Comparison of ENCODE assay signal across 23 mouse cellular contexts in genomic region chr5:86745715-86746114, GRCm38 (mm10). TPM values are rescaled to one million over a fixed set of nuclear protein-coding genes. Genes with fewer than 3 reads are reported as not detected.
DNase-seq lines count a peak whose midpoint lies in the region; ATAC-seq and TF ChIP-seq lines count a peak whose summit lies in the region.
"Had no signal": no experiment of that assay in that cellular context is flagged by ENCODE, and none has a peak within 500 bp of the region (broad histone marks: within the 10 kb centered on the region; RNA-seq: fewer than 3 reads in every experiment).

Tmprss11e (minus strand) TSS chr5:86745815.

- no peak for DNase-seq in Patski (ENCODE audit: low read depth, low spot score)
- DNase-seq in adrenal gland, adult 8-10 months: no peak
- DNase-seq: adrenal gland, adult 2 months; adrenal gland, postnatal 10 days; adrenal gland, postnatal 14 days; adrenal gland, postnatal 25 days; adrenal gland, postnatal 36 days; B cell, adult 2 months; cerebellum, adult 11 months; cerebellum, adult 11-12 months; cerebellum, adult 18-20 months; cerebellum, adult 2 months; cerebellum, adult 8-10 months; cerebellum, adult 9-10 months had no signal

- CTCF ChIA-PET in Patski (lab: Charles Lee): interaction anchor here (1.9 kb wide), 1 partner anchor 9 kb away, joined by 5 read pairs; no protein-coding TSS in a partner anchor

- TF ChIP-seq CTCF in Patski (IDR thresholded peaks at IDR 0.05): no peak

- peaks cover 18% of the 10 kb centered on the region for H3K27me3 ChIP-seq in Patski
- H3K27me3 ChIP-seq: CH12.LX had no signal

- POLR2A ChIA-PET in Patski (lab: Charles Lee): interaction anchor here (0.6 kb wide), 1 partner anchor 31 kb away, joined by 4 read pairs; no protein-coding TSS in a partner anchor

- in situ Hi-C loops in Patski (cut with MboI; ENCODE audit: low pct_unique_long_range_greater_than_20kb): no loop called here

- ATAC-seq in Patski: peak; percentile 7
- ATAC-seq: activated CD4-positive, CD25-positive, alpha-beta regulatory T cell, adult 4 months; CD4-positive, CD25-positive, alpha-beta regulatory T cell, adult 4 months had no signal

RNA-seq across cellular contexts. Expression of gene Tmprss11e, which starts in this region (rescaled TPM):
- polyA plus RNA-seq in Patski (2021): 0.03 TPM
- total RNA-seq in adrenal gland, adult 8-10 months (2022): not detected
- total RNA-seq: adrenal gland, adult 18-20 months; adrenal gland, adult 2 months; adrenal gland, postnatal 10 days; adrenal gland, postnatal 14 days; adrenal gland, postnatal 25 days; adrenal gland, postnatal 36 days; adrenal gland, postnatal 4 days; CH12.LX; G1E; MEL had no signal
- polyA plus RNA-seq: adrenal gland, adult 2 months; brain, embryonic 14.5 days; C2C12; cerebellum, adult 2 months; G1E had no signal

Comparison
In these comparisons a context has a peak if more than half of its experiments do, and no peak if none do; other contexts are left out.
1. Peak in ATAC-seq in Patski; RNA of the gene not detected or under 1 TPM.